Mouse (Mus musculus) limb, embryonic 12.5 days (tissue): ENCODE measurements around the gene Lrrk2. TPM values are rescaled to one million over a fixed set of nuclear protein-coding genes. Genes with fewer than 3 reads are reported as not detected.
A peak's percentile ranks its signal among the peaks of the same experiment; 100 is the strongest.

ENCODE experiments used
- ATAC-seq: fragments of 200-750 bp; cut with Nextera tagmentation; 2 replicates; pipeline ENCODE4 v1.8.0; 2017; ENCODE audit warnings: low read depth, moderate TSS enrichment; ENCODE audit not compliant: insufficient number of reproducible peaks, insufficient read depth, low FRiP score, low TSS enrichment
- H3K27ac ChIP-seq: fragments of 300-500 bp; sonication (generic); 2 replicates; pipeline ENCODE4 v1.5.1; 2016; ENCODE audit warnings: mild to moderate bottlenecking, moderate library complexity
- H3K27me3 ChIP-seq: fragments of 300-500 bp; sonication (generic); 2 replicates; pipeline ENCODE4 v1.6.1; 2016; ENCODE audit warnings: mild to moderate bottlenecking, moderate library complexity
- H3K36me3 ChIP-seq: fragments of 300-500 bp; sonication (generic); 2 replicates; pipeline ENCODE4 v1.6.1; 2016; ENCODE audit warnings: mild to moderate bottlenecking, moderate library complexity
- H3K4me1 ChIP-seq: fragments of 300-500 bp; sonication (generic); replicated peaks from 2 replicates; pipeline ENCODE4 v1.6.1; 2016
- H3K4me2 ChIP-seq: fragments of 300-500 bp; sonication (generic); 2 replicates; pipeline ENCODE4 v1.6.1; 2016; ENCODE audit warnings: mild to moderate bottlenecking, moderate library complexity
- H3K4me3 ChIP-seq: fragments of 300-500 bp; sonication (generic); replicated peaks from 2 replicates; pipeline ENCODE4 v1.5.1; 2016; ENCODE audit warnings: mild to moderate bottlenecking
- H3K9ac ChIP-seq: fragments of 300-500 bp; sonication (generic); replicated peaks from 2 replicates; pipeline ENCODE4 v1.6.1; 2016; ENCODE audit warnings: mild to moderate bottlenecking, moderate library complexity
- H3K9me3 ChIP-seq: fragments of 300-500 bp; sonication (generic); 2 replicates; pipeline ENCODE4 v1.6.1; 2016; ENCODE audit warnings: mild to moderate bottlenecking, moderate library complexity
- WGBS: fragments of 180-500 bp; shearing (Covaris S2); methylation state at CpG from one replicate; pipeline ENCODE4 v1.1.7; 2016; 5-methylcytosine and 5-hydroxymethylcytosine counted together
- polyA plus RNA-seq: library from polyadenylated mRNA; unstranded; fragments of >200 nt; fragmentation: Nextera tagmentation; extraction: Ambion mirVana; gene quantifications from 2 replicates; pipeline ENCODE4 v1.2.1, GENCODE M21; 2016

The Lrrk2 gene
- polyA plus RNA-seq, 1 experiment from 2014 or later = 6.1 TPM

GRCm38 (mm10) chr15:91745501-91745900, 72.5 kb downstream of the Lrrk2 start:
- 93% methylated on average over 4 of the region's 4 CpGs for WGBS
- Histone ChIP-seq H3K4me2 (no peak overlapping the region), H3K9ac (no peak overlapping the region), H3K4me3 (no peak overlapping the region), H3K36me3 (no peaks in the 10 kb centered on the region), H3K27ac (no peak overlapping the region), H3K4me1 (no peaks in the 10 kb centered on the region), H3K9me3 (no peaks in the 10 kb centered on the region), H3K27me3 (no peaks in the 10 kb centered on the region)
- ATAC-seq = no peak

- H3K4me1 ChIP-seq = no peaks in the 10 kb centered on the region; the same call in 1 of the 2 replicates
- no peaks in the 10 kb centered on the region for H3K36me3 ChIP-seq
- no peaks in the 10 kb centered on the region for H3K9me3 ChIP-seq
- WGBS = 62% methylated on average over 12 of the region's 12 CpGs
- H3K9ac ChIP-seq = no peak overlapping the region
- H3K4me3 ChIP-seq = no peak overlapping the region
- ATAC-seq = no peak
- H3K27ac ChIP-seq = no peak overlapping the region
- no peak overlapping the region for H3K4me2 ChIP-seq
- H3K27me3 ChIP-seq = no peaks in the 10 kb centered on the region
Observed at GRCm38 (mm10) chr15:91752111-91752510, 79.1 kb downstream of the Lrrk2 start.

GRCm38 (mm10) chr15:91753378-91754080, 80.6 kb downstream of the Lrrk2 start:
- Histone ChIP-seq H3K4me3 (no peak overlapping the region), H3K4me1 (no peaks in the 10 kb centered on the region; the same call in 1 of the 2 replicates), H3K27ac (no peak overlapping the region), H3K9me3 (no peaks in the 10 kb centered on the region), H3K9ac (no peak overlapping the region), H3K4me2 (0 out of 2 replicates have a peak overlapping the region, but pooled peaks have one; percentile 19), H3K27me3 (no peaks in the 10 kb centered on the region), H3K36me3 (no peaks in the 10 kb centered on the region)
- peak; percentile 63; the same call in 1 of the 2 replicates for ATAC-seq
- WGBS = 64% methylated on average over 14 of the region's 14 CpGs

- H3K27ac ChIP-seq = no peak overlapping the region
- no peak overlapping the region for H3K9ac ChIP-seq
- ATAC-seq = no peak
- no peaks in the 10 kb centered on the region for H3K9me3 ChIP-seq
- no peaks in the 10 kb centered on the region for H3K36me3 ChIP-seq
- WGBS = 21% methylated on average over 3 of the region's 3 CpGs
- 0 out of 2 replicates have a peak overlapping the region, but pooled peaks have one; percentile 19 for H3K4me2 ChIP-seq
- H3K4me1 ChIP-seq = no peaks in the 10 kb centered on the region; the same call in 1 of the 2 replicates
- no peak overlapping the region for H3K4me3 ChIP-seq
- no peaks in the 10 kb centered on the region for H3K27me3 ChIP-seq
Observed at GRCm38 (mm10) chr15:91754546-91754945, 81.6 kb downstream of the Lrrk2 start.

- no peak overlapping the region for H3K9ac ChIP-seq
- no peaks in the 10 kb centered on the region for H3K36me3 ChIP-seq
- no peak overlapping the region for H3K4me3 ChIP-seq
- H3K4me2 ChIP-seq = no peak overlapping the region
- H3K4me1 ChIP-seq = no peaks in the 10 kb centered on the region; the same call in 1 of the 2 replicates
- H3K27me3 ChIP-seq = no peaks in the 10 kb centered on the region
- H3K27ac ChIP-seq = no peak overlapping the region
- no peaks in the 10 kb centered on the region for H3K9me3 ChIP-seq
- no peak for ATAC-seq
- 29% methylated on average over 16 of the region's 16 CpGs for WGBS
Observed at GRCm38 (mm10) chr15:91755756-91756155, 82.8 kb downstream of the Lrrk2 start.

- Histone ChIP-seq H3K4me2 (no peak overlapping the region), H3K36me3 (no peaks in the 10 kb centered on the region), H3K9ac (no peak overlapping the region), H3K27ac (no peak overlapping the region), H3K4me3 (no peak overlapping the region), H3K27me3 (no peaks in the 10 kb centered on the region), H3K4me1 (peaks cover 4% of the 10 kb centered on the region; the same call in 1 of the 2 replicates), H3K9me3 (no peaks in the 10 kb centered on the region)
- 38% methylated on average over 4 of the region's 4 CpGs for WGBS
- no peak for ATAC-seq
Observed at GRCm38 (mm10) chr15:91772041-91772440, 99.1 kb downstream of the Lrrk2 start.

- WGBS = 90% methylated on average over 9 of the region's 9 CpGs
- ATAC-seq = no peak
- no peaks in the 10 kb centered on the region for H3K36me3 ChIP-seq
- no peaks in the 10 kb centered on the region; the same call in 1 of the 2 replicates for H3K4me1 ChIP-seq
- H3K27me3 ChIP-seq = no peaks in the 10 kb centered on the region
- H3K4me3 ChIP-seq = no peak overlapping the region
- H3K9me3 ChIP-seq = no peaks in the 10 kb centered on the region
- no peak overlapping the region for H3K27ac ChIP-seq
- H3K4me2 ChIP-seq = no peak overlapping the region
- no peak overlapping the region for H3K9ac ChIP-seq
Observed at GRCm38 (mm10) chr15:91779166-91779565, 106.2 kb downstream of the Lrrk2 start.

- ATAC-seq = no peak
- 33% methylated on average over 6 of the region's 6 CpGs for WGBS
- no peaks in the 10 kb centered on the region for H3K36me3 ChIP-seq
- no peak overlapping the region for H3K27ac ChIP-seq
- H3K9ac ChIP-seq = no peak overlapping the region
- no peaks in the 10 kb centered on the region for H3K9me3 ChIP-seq
- no peak overlapping the region for H3K4me2 ChIP-seq
- no peaks in the 10 kb centered on the region; the same call in 1 of the 2 replicates for H3K4me1 ChIP-seq
- H3K27me3 ChIP-seq = no peaks in the 10 kb centered on the region
- H3K4me3 ChIP-seq = no peak overlapping the region
Observed at GRCm38 (mm10) chr15:91781172-91781571, 108.2 kb downstream of the Lrrk2 start.

GRCm38 (mm10) chr15:91788338-91788737, 115.4 kb downstream of the Lrrk2 start:
- H3K9ac ChIP-seq = no peak overlapping the region
- peaks cover 6% of the 10 kb centered on the region; the same call in 1 of the 2 replicates for H3K4me1 ChIP-seq
- H3K27me3 ChIP-seq = no peaks in the 10 kb centered on the region
- no peak overlapping the region for H3K4me3 ChIP-seq
- peak overlapping the region; percentile 43 for H3K4me2 ChIP-seq
- no peaks in the 10 kb centered on the region for H3K9me3 ChIP-seq
- H3K36me3 ChIP-seq = no peaks in the 10 kb centered on the region
- ATAC-seq = 0 out of 2 replicates have a peak, but pooled peaks have one; percentile 37
- no peak overlapping the region for H3K27ac ChIP-seq
- 19% methylated on average over 11 of the region's 11 CpGs for WGBS

GRCm38 (mm10) chr15:91806463-91806862, 133.5 kb downstream of the Lrrk2 start:
- H3K4me2 ChIP-seq = no peak overlapping the region
- H3K4me3 ChIP-seq = no peak overlapping the region
- no peaks in the 10 kb centered on the region for H3K9me3 ChIP-seq
- no peaks in the 10 kb centered on the region for H3K4me1 ChIP-seq
- H3K36me3 ChIP-seq = no peaks in the 10 kb centered on the region
- ATAC-seq = no peak
- H3K27me3 ChIP-seq = no peaks in the 10 kb centered on the region
- H3K9ac ChIP-seq = no peak overlapping the region
- WGBS = 88% methylated on average over 4 of the region's 4 CpGs
- H3K27ac ChIP-seq = no peak overlapping the region

- no peak overlapping the region for H3K4me3 ChIP-seq
- no peak overlapping the region for H3K4me2 ChIP-seq
- no peaks in the 10 kb centered on the region for H3K9me3 ChIP-seq
- H3K4me1 ChIP-seq = no peaks in the 10 kb centered on the region
- ATAC-seq = no peak
- H3K9ac ChIP-seq = no peak overlapping the region
- no peaks in the 10 kb centered on the region for H3K36me3 ChIP-seq
- 90% methylated on average over 6 of the region's 6 CpGs for WGBS
- no peaks in the 10 kb centered on the region for H3K27me3 ChIP-seq
- H3K27ac ChIP-seq = no peak overlapping the region
Observed at GRCm38 (mm10) chr15:91835319-91835718, 162.3 kb downstream of the Lrrk2 start.

- no peak for ATAC-seq
- Histone ChIP-seq H3K9ac (no peak within 1 kb of the TSS), H3K9me3 (no peaks in the 10 kb centered on the region)
Observed at GRCm38 (mm10) chr15:91837965-91838364, 165.0 kb downstream of the Lrrk2 start, which contains the start of gene Smgc. Smgc (plus strand) TSS chr15:91838265.

More at GRCm38 (mm10) chr15:91837965-91838364, 165.0 kb downstream of the Lrrk2 start, which contains the start of gene Smgc:
- no peaks in the 10 kb centered on the region for H3K36me3 ChIP-seq
- H3K4me1 ChIP-seq = no peaks in the 10 kb centered on the region
- no peaks in the 10 kb centered on the region for H3K27me3 ChIP-seq
- WGBS = 88% methylated on average over 7 of the region's 7 CpGs
- no peak within 1 kb of the TSS for H3K4me2 ChIP-seq
- H3K27ac ChIP-seq = no peak within 1 kb of the TSS
- no peak within 1 kb of the TSS for H3K4me3 ChIP-seq
